Mouse (Mus musculus): Measurements from ENCODE around the gene Slc22a21. TPM values are rescaled to one million over a fixed set of nuclear protein-coding genes. Genes with fewer than 3 reads are reported as not detected.

Gene Slc22a21
- total RNA-seq (2021): 1 to 10 TPM; 1.8 TPM
- long read RNA-seq, experiment 1, partial matches to known transcripts: 1 of 3 reads
- long read RNA-seq, experiment 1, other reads (novel, unspliced or antisense): 2 of 3 reads
- long read RNA-seq, experiment 2, partial matches to known transcripts: 0 of 3 reads
- long read RNA-seq, experiment 2, other reads (novel, unspliced or antisense): 3 of 3 reads

- DNase-seq (ENCODE audit: low spot score in 2 of 2): peak; percentile 25 to 33
- Histone ChIP-seq H3K27ac (peak within 1 kb of the TSS; percentile 5; the same call in 1 of the 2 replicates), H3K4me3 (peak within 1 kb of the TSS; percentile 73)
- TF ChIP-seq CTCF (conservative IDR thresholded peaks at IDR 0.05): no peak
Measured at GRCm38 (mm10) chr11:53979788-53980621, at the start of gene Slc22a21. TSS of gene Slc22a21 (minus strand) at chr11:53980332.

GRCm38 (mm10) chr11:54028997-54029396, 48.9 kb upstream of the Slc22a21 start:
- Histone ChIP-seq H3K4me3 (no peak overlapping the region; the same call in 1 of the 2 replicates), H3K27ac (peak overlapping the region; percentile 49; the same call in 1 of the 2 replicates)
- no peak for TF ChIP-seq CTCF (conservative IDR thresholded peaks at IDR 0.05)
- no peak for DNase-seq (ENCODE audit: low spot score in 2 of 2)

GRCm38 (mm10) chr11:54028044-54028951, 48.2 kb upstream of the Slc22a21 start, which contains the start of gene Slc22a4:
TSS of gene Slc22a4 (minus strand) at chr11:54028090.
- H3K27ac ChIP-seq: peak within 1 kb of the TSS; percentile 49
- DNase-seq (ENCODE audit: low spot score in 2 of 2): peak; percentile 56 to 58
- peak; percentile 62 for TF ChIP-seq CTCF (conservative IDR thresholded peaks at IDR 0.05)

GRCm38 (mm10) chr11:54027131-54028043, 47.3 kb upstream of the Slc22a21 start:
- TF ChIP-seq CTCF (conservative IDR thresholded peaks at IDR 0.05): no peak
- DNase-seq (ENCODE audit: low spot score in 2 of 2): no peak
- Histone ChIP-seq H3K27ac (peak overlapping the region; percentile 49), H3K4me3 (peak overlapping the region; percentile 65)

More at GRCm38 (mm10) chr11:54028044-54028951, 48.2 kb upstream of the Slc22a21 start, which contains the start of gene Slc22a4:
- H3K4me3 ChIP-seq: peak within 1 kb of the TSS; percentile 65

GRCm38 (mm10) chr11:54026491-54027041, 46.4 kb upstream of the Slc22a21 start:
- no peak overlapping the region for H3K4me3 ChIP-seq
- no peak for TF ChIP-seq CTCF (conservative IDR thresholded peaks at IDR 0.05)
- H3K27ac ChIP-seq: peak overlapping the region; percentile 46; the same call in 1 of the 2 replicates
- DNase-seq (ENCODE audit: low spot score in 2 of 2): no peak

- no peak overlapping the region for H3K27ac ChIP-seq
- DNase-seq (ENCODE audit: low spot score in 2 of 2): no peak
- no peak for TF ChIP-seq CTCF (conservative IDR thresholded peaks at IDR 0.05)
- H3K4me3 ChIP-seq: no peak overlapping the region
Measured at GRCm38 (mm10) chr11:54021396-54022093, 41.4 kb upstream of the Slc22a21 start.

- no peak overlapping the region for H3K27ac ChIP-seq
- DNase-seq (ENCODE audit: low spot score in 2 of 2): no peak
- no peak for TF ChIP-seq CTCF (conservative IDR thresholded peaks at IDR 0.05)
- H3K4me3 ChIP-seq: no peak overlapping the region
Measured at GRCm38 (mm10) chr11:54018893-54019732, 39.0 kb upstream of the Slc22a21 start.

- no peak for TF ChIP-seq CTCF (conservative IDR thresholded peaks at IDR 0.05)
- H3K4me3 ChIP-seq: no peak overlapping the region
- DNase-seq (ENCODE audit: low spot score in 2 of 2): no peak
- H3K27ac ChIP-seq: no peak overlapping the region
Measured at GRCm38 (mm10) chr11:54017596-54017995, 37.5 kb upstream of the Slc22a21 start.

- H3K4me3 ChIP-seq: no peak overlapping the region
- DNase-seq (ENCODE audit: low spot score in 2 of 2): no peak
- TF ChIP-seq CTCF (conservative IDR thresholded peaks at IDR 0.05): no peak
- no peak overlapping the region for H3K27ac ChIP-seq
Measured at GRCm38 (mm10) chr11:54016051-54016450, 35.9 kb upstream of the Slc22a21 start.

GRCm38 (mm10) chr11:54012961-54013360, 32.8 kb upstream of the Slc22a21 start:
- Histone ChIP-seq H3K27ac (no peak overlapping the region), H3K4me3 (no peak overlapping the region)
- no peak for DNase-seq (ENCODE audit: low spot score in 2 of 2)
- TF ChIP-seq CTCF (conservative IDR thresholded peaks at IDR 0.05): no peak

Measured in layer of hippocampus, adult 2 months (tissue).